Mouse (Mus musculus) MEL (cell line): ENCODE results near the gene Lrrk1. TPM values are rescaled to one million over a fixed set of nuclear protein-coding genes. Genes with fewer than 3 reads are reported as not detected.

Source experiments
- DNase-seq: peaks from one replicate; pipeline ENCODE4 v3.0.0; 2011; ENCODE audit warnings: low read depth, low spot score
- H3K27ac ChIP-seq: 2 replicates; pipeline ENCODE4 v1.5.1; 2012; ENCODE audit warnings: low read depth, mild to moderate bottlenecking, control low read depth, low read length, moderate library complexity; ENCODE audit not compliant: control insufficient read depth
- H3K27me3 ChIP-seq, 2 experiments: fragments of 150-350 bp in 1 of 2; sonication (generic) in 1 of 2; 2 replicates each; pipeline ENCODE4 v1.6.1; 2012; ENCODE audit warnings: low read length in 2 of 2, mild to moderate bottlenecking in 2 of 2, improper control_type of control experiment in 1 of 2, moderate library complexity in 1 of 2; ENCODE audit not compliant: insufficient read depth in 2 of 2, control insufficient read depth in 1 of 2
- H3K36me3 ChIP-seq, 2 experiments: 2 replicates each; pipeline ENCODE4 v1.6.1; 2012 to 2014; ENCODE audit warnings: low read length in 2 of 2, improper control_type of control experiment in 1 of 2, inconsistent platforms in 1 of 2, mild to moderate bottlenecking in 1 of 2; ENCODE audit not compliant: insufficient read depth in 2 of 2, control insufficient read depth in 1 of 2
- H3K4me1 ChIP-seq, 2 experiments: fragments of 150-350 bp in 1 of 2; sonication (generic) in 1 of 2; 2 replicates each; pipeline ENCODE4 v1.6.1; 2012; ENCODE audit warnings: low read length in 2 of 2, improper control_type of control experiment in 1 of 2, mild to moderate bottlenecking in 1 of 2; ENCODE audit not compliant: insufficient read depth in 2 of 2, control insufficient read depth in 1 of 2
- H3K4me3 ChIP-seq, 2 experiments: fragments of 150-350 bp in 1 of 2; sonication (generic) in 1 of 2; 2 replicates each; pipeline ENCODE4 v1.5.1; 2012; ENCODE audit warnings: low read depth in 2 of 2, low read length in 2 of 2, mild to moderate bottlenecking in 2 of 2, moderate library complexity in 2 of 2, control low read depth in 1 of 2, improper control_type of control experiment in 1 of 2; ENCODE audit not compliant: control insufficient read depth in 1 of 2, insufficient read depth in 1 of 2
- H3K79me2 ChIP-seq: 2 replicates; pipeline ENCODE4 v1.6.1; 2012; ENCODE audit warnings: mild to moderate bottlenecking, low read length, moderate library complexity; ENCODE audit not compliant: control insufficient read depth, poor library complexity, insufficient read depth
- H3K9ac ChIP-seq: 2 replicates; pipeline ENCODE4 v1.6.1; 2012; ENCODE audit warnings: low read depth, mild to moderate bottlenecking, control low read depth, low read length, moderate library complexity; ENCODE audit not compliant: control insufficient read depth, poor library complexity, severe bottlenecking
- H3K9me3 ChIP-seq: fragments of 150-350 bp; sonication (generic); replicated peaks from 2 replicates; pipeline ENCODE4 v1.6.1; 2012; ENCODE audit warnings: mild to moderate bottlenecking, low read length, improper control_type of control experiment, moderate library complexity; ENCODE audit not compliant: insufficient read depth
- E2F4 ChIP-seq: IDR thresholded peaks from 2 replicates; pipeline ENCODE4 v1.6.1; 2011; ENCODE audit warnings: low read depth, low read length, improper control_type of control experiment, borderline replicate concordance
- GABPA ChIP-seq: IDR thresholded peaks from 2 replicates; pipeline ENCODE4 v1.6.1; 2012; ENCODE audit warnings: low read depth, mild to moderate bottlenecking, inconsistent platforms, low read length, improper control_type of control experiment, moderate library complexity
- GATA1 ChIP-seq: IDR thresholded peaks from 2 replicates; pipeline ENCODE4 v1.6.1; 2011; ENCODE audit warnings: low read depth, low read length, improper control_type of control experiment
- HCFC1 ChIP-seq: IDR thresholded peaks from 2 replicates; pipeline ENCODE4 v1.6.1; 2012; ENCODE audit warnings: low read depth, mild to moderate bottlenecking, inconsistent platforms, low read length, improper control_type of control experiment, moderate library complexity
- JUND ChIP-seq: IDR thresholded peaks from 2 replicates; pipeline ENCODE4 v1.6.1; 2011; ENCODE audit warnings: low read depth, mild to moderate bottlenecking, improper control_type of control experiment, low read length
- KAT2A ChIP-seq: conservative IDR thresholded peaks from 2 replicates; pipeline ENCODE4 v1.6.1; 2012; ENCODE audit warnings: low read depth, low read length, improper control_type of control experiment, inconsistent platforms
- MAFK ChIP-seq: IDR thresholded peaks from 2 replicates; pipeline ENCODE4 v1.6.1; 2011; ENCODE audit warnings: low read depth, mild to moderate bottlenecking, low read length, improper control_type of control experiment, borderline replicate concordance
- MAX ChIP-seq: IDR thresholded peaks from 2 replicates; pipeline ENCODE4 v1.6.1; 2011; ENCODE audit warnings: low read length, improper control_type of control experiment
- MYB ChIP-seq: IDR thresholded peaks from 2 replicates; pipeline ENCODE4 v1.6.1; 2011; ENCODE audit warnings: mild to moderate bottlenecking, low read depth, low read length, improper control_type of control experiment
- MYC ChIP-seq: IDR thresholded peaks from 2 replicates; pipeline ENCODE4 v1.6.1; 2011; ENCODE audit warnings: low read depth, mild to moderate bottlenecking, low read length, improper control_type of control experiment, moderate library complexity
- NELFE ChIP-seq: IDR thresholded peaks from 2 replicates; pipeline ENCODE4 v1.6.1; 2011; ENCODE audit warnings: low read depth, low read length, improper control_type of control experiment
- NRF1 ChIP-seq: IDR thresholded peaks from 2 replicates; pipeline ENCODE4 v1.6.1; 2014; ENCODE audit warnings: low read depth, mild to moderate bottlenecking, inconsistent platforms, low read length, improper control_type of control experiment, moderate library complexity; ENCODE audit not compliant: poor library complexity, insufficient read depth, severe bottlenecking
- POLR2A ChIP-seq, 2 experiments: IDR thresholded peaks; 2 replicates each; pipeline ENCODE4 v1.6.1; 2011 to 2012; ENCODE audit warnings: low read length in 2 of 2, mild to moderate bottlenecking in 2 of 2, control low read depth in 1 of 2, improper control_type of control experiment in 1 of 2, low read depth in 1 of 2, moderate library complexity in 1 of 2; ENCODE audit not compliant: control insufficient read depth in 1 of 2, insufficient read depth in 1 of 2, poor library complexity in 1 of 2
- POLR2AphosphoS2 ChIP-seq: IDR thresholded peaks from 2 replicates; pipeline ENCODE4 v1.6.1; 2011; ENCODE audit warnings: low read length, improper control_type of control experiment
- POLR2AphosphoS5 ChIP-seq: IDR thresholded peaks from 2 replicates; pipeline ENCODE4 v1.6.1; 2012; ENCODE audit warnings: low read depth, borderline replicate concordance, mild to moderate bottlenecking, inconsistent platforms, low read length, moderate library complexity, mixed read lengths
- RAD21 ChIP-seq: IDR thresholded peaks from 2 replicates; pipeline ENCODE4 v1.6.1; 2011; ENCODE audit warnings: mild to moderate bottlenecking, low read depth, low read length, improper control_type of control experiment
- RCOR1 ChIP-seq: IDR thresholded peaks from 2 replicates; pipeline ENCODE4 v1.6.1; 2012; ENCODE audit warnings: low read depth, mild to moderate bottlenecking, inconsistent platforms, low read length, improper control_type of control experiment
- SMC3 ChIP-seq: IDR thresholded peaks from 2 replicates; pipeline ENCODE4 v1.6.1; 2011; ENCODE audit warnings: low read depth, low read length, improper control_type of control experiment
- TAL1 ChIP-seq: IDR thresholded peaks from 2 replicates; pipeline ENCODE4 v1.6.1; 2012; ENCODE audit warnings: mild to moderate bottlenecking, inconsistent platforms, low read length, moderate library complexity, mixed read lengths
- ZKSCAN1 ChIP-seq: IDR thresholded peaks from 2 replicates; pipeline ENCODE4 v1.6.1; 2012; ENCODE audit warnings: low read depth, mild to moderate bottlenecking, inconsistent platforms, low read length, improper control_type of control experiment, moderate library complexity
- ZNF384 ChIP-seq: IDR thresholded peaks from 2 replicates; pipeline ENCODE4 v1.6.1; 2012; ENCODE audit warnings: low read depth, mild to moderate bottlenecking, inconsistent platforms, low read length, improper control_type of control experiment
- polyA plus RNA-seq, 2 experiments: library from polyadenylated mRNA; stranded (reverse) in 1 of 2; unstranded in 1 of 2; fragments of >175 nt in 1 of 2; fragments of >200 nt in 1 of 2; gene quantifications; 2 replicates each; pipeline versions ENCODE4 v1.2.1 to v1.2.4; 2012; ENCODE audit warnings: low replicate concordance in 2 of 2, low read depth in 1 of 2; ENCODE audit not compliant: insufficient read length in 2 of 2, insufficient read depth in 1 of 2, missing spikeins in 1 of 2
- total RNA-seq: library from RNA; depleted of rRNA; stranded (reverse); fragments of 300-350 nt; gene quantifications from 2 replicates; pipeline ENCODE4 v1.2.3, GENCODE M21; 2012

The Lrrk1 gene
- total and polyA plus RNA-seq, 3 experiments: 9.1 to 19.1 TPM; not detected in 1

DNA sequence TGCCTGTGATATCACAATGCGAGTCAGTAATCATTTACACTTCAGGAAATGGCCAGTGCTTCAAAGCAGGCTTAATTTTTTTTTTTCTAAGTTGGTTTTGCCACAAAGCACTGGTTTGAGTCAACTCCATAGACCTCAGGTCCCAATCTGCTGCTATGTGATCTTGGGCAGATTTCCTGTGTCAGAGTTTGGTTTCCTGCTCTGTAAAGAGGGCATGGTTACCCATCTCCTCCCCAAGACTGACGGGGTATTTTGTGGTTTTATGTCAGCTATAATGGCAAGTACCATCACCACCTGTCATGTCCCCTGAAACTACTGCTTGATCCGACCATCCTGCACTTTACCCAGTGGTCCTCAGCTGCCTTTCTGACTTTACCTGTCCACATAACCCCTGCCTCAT lies 207.9 kb downstream of the Lrrk1 start:
- H3K9me3 ChIP-seq: no peaks in the 10 kb centered on the region
- no peak overlapping the region for H3K9ac ChIP-seq
- H3K27ac ChIP-seq: no peak overlapping the region
- H3K4me1 ChIP-seq: no peaks in the 10 kb centered on the region
- no peak overlapping the region for H3K4me3 ChIP-seq
- no peaks in the 10 kb centered on the region for H3K36me3 ChIP-seq
- no peaks in the 10 kb centered on the region for H3K27me3 ChIP-seq
- H3K79me2 ChIP-seq: no peaks in the 10 kb centered on the region
- no peak for DNase-seq
- TF ChIP-seq NELFE (no peak), MYC (no peak)

DNA sequence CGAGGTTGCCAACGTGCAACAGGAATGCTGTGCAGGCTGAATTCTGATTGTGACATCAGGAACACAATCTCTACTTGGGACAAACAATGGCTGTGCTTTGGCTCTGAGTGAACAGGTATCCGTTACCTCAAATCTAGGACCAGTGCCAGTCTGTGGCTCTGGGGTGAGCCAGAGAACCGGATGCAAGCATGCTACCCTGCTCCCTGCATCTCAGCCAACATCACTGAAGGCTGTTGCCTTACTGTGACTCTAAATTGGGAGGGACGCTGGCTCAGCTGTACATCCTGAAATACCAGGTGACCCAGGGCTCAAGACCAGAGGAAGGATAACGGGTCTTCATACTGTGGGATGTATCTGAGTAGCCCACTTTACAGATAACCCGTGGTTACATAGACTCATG lies 208.4 kb downstream of the Lrrk1 start:
- no peaks in the 10 kb centered on the region for H3K27me3 ChIP-seq
- TF ChIP-seq KAT2A (no peak), POLR2AphosphoS5 (no peak), POLR2A (IDR thresholded peaks at IDR 0.05; ENCODE audit: control insufficient read depth in 1 of 2, insufficient read depth in 1 of 2, low read depth in 1 of 2, low read length in 2 of 2, poor library complexity in 1 of 2) (no peak), TAL1 (no peak), SMC3 (no peak), RCOR1 (no peak), JUND (no peak), NELFE (no peak)
- no peaks in the 10 kb centered on the region for H3K4me1 ChIP-seq
- no peak overlapping the region for H3K27ac ChIP-seq
- no peak overlapping the region for H3K9ac ChIP-seq
- no peak for DNase-seq
- no peaks in the 10 kb centered on the region for H3K36me3 ChIP-seq
- no peak overlapping the region for H3K4me3 ChIP-seq
- no peaks in the 10 kb centered on the region for H3K79me2 ChIP-seq
- no peaks in the 10 kb centered on the region for H3K9me3 ChIP-seq

GRCm38 (mm10) chr7:66179120-66179581 lies 209.0 kb downstream of the Lrrk1 start:
- TF ChIP-seq POLR2A (IDR thresholded peaks at IDR 0.05; ENCODE audit: control insufficient read depth in 1 of 2, insufficient read depth in 1 of 2, low read depth in 1 of 2, low read length in 2 of 2, poor library complexity in 1 of 2) (no peak), MAX (no peak), MYC (no peak), GABPA (no peak), E2F4 (no peak), KAT2A (no peak), ZKSCAN1 (no peak), HCFC1 (no peak), MAFK (no peak), NRF1 (no peak), RCOR1 (no peak), MYB (no peak), ZNF384 (no peak), RAD21 (no peak), SMC3 (no peak), POLR2AphosphoS2 (no peak), GATA1 (no peak)
- no peaks in the 10 kb centered on the region for H3K36me3 ChIP-seq
- no peak overlapping the region for H3K9ac ChIP-seq
- H3K27ac ChIP-seq: no peak overlapping the region
- H3K27me3 ChIP-seq: no peaks in the 10 kb centered on the region
- no peak overlapping the region for H3K4me3 ChIP-seq
- no peaks in the 10 kb centered on the region for H3K9me3 ChIP-seq
- H3K79me2 ChIP-seq: no peaks in the 10 kb centered on the region
- DNase-seq: no peak
- H3K4me1 ChIP-seq: no peaks in the 10 kb centered on the region
